Mouse (Mus musculus) liver, postnatal 0 days (tissue): ENCODE measurements around the gene Fxyd6.

Experiments
- CTCF ChIP-seq: sonication (generic); IDR thresholded peaks from 2 replicates; pipeline ENCODE4 v1.5.1; 2016; ENCODE audit warnings: antibody characterized with exemption, low read depth
- EP300 ChIP-seq: IDR thresholded peaks from 2 replicates; pipeline ENCODE4 v1.6.1; 2016; ENCODE audit warnings: antibody characterized with exemption, low read depth, mild to moderate bottlenecking

GRCm38 (mm10) chr9:45406808-45407207, 36.8 kb downstream of the Fxyd6 start:
- no peak for TF ChIP-seq CTCF
- no peak for TF ChIP-seq EP300
